Mouse (Mus musculus): ENCODE data around the gene Gm17783. TPM values are rescaled to one million over a fixed set of nuclear protein-coding genes. Genes with fewer than 3 reads are reported as not detected.
"Not testable (repeated sequence)": the region's sequence is repeated elsewhere in the genome, so short reads cannot be mapped to it uniquely, and the experiment has no call there.

Gene Gm17783
- not detected in 2 replicates for polyA plus RNA-seq (2015; fragmentation: Nextera tagmentation; extraction: Ambion mirVana)

GRCm38 (mm10) chr16:45531950-45532349 is at the start of gene Gm17783:
Gm17783 (minus strand) TSS chr16:45532050.
- no peak within 1 kb of the TSS for H3K4me2 ChIP-seq (ENCODE audit: low read depth, low read length)
- H3K9me3 ChIP-seq (replicated peaks; ENCODE audit: control insufficient read depth, low read length) = no peaks in the 10 kb centered on the region
- WGBS (ENCODE audit: insufficient replicate concordance) = 65% methylated on average over 4 of the region's 4 CpGs
- no peak for ATAC-seq (ENCODE audit: low read depth)
- H3K9ac ChIP-seq (ENCODE audit: low read depth, low read length) = no peak within 1 kb of the TSS
- no peaks in the 10 kb centered on the region for H3K36me3 ChIP-seq (ENCODE audit: control insufficient read depth, insufficient read depth)
- H3K27ac ChIP-seq (ENCODE audit: low read length) = no peak within 1 kb of the TSS
- no peaks in the 10 kb centered on the region for H3K27me3 ChIP-seq (ENCODE audit: control insufficient read depth, insufficient read depth, low read depth, low read length)
- H3K4me3 ChIP-seq (ENCODE audit: low read depth, low read length) = no peak within 1 kb of the TSS
- no peaks in the 10 kb centered on the region for H3K4me1 ChIP-seq (ENCODE audit: control insufficient read depth, low read depth, low read length)

DNA sequence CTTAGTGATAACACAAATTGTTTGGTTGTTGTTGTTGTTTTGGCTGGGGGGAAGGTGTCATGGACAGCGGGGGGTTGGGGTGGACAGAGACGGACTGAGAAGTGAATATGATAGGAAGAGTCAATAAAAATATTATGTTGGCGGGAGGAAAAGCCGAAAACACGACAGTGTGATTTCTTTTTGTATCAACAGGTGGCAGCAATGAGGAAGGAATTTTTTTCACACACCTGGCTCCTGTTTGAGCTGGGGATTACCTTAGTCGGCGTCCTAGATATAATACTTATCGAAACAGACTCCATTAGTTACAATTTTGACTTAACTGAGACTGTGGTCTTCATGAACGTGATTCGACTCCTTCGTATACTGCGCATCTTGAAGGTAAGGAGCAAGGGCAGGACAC is 48.0 kb upstream of the Gm17783 start:
- ATAC-seq (ENCODE audit: low read depth) = no peak
- Histone ChIP-seq H3K27ac (ENCODE audit: low read length) (no peak overlapping the region), H3K4me2 (ENCODE audit: low read depth, low read length) (no peak overlapping the region), H3K36me3 (ENCODE audit: control insufficient read depth, insufficient read depth) (no peaks in the 10 kb centered on the region), H3K9ac (ENCODE audit: low read depth, low read length) (no peak overlapping the region), H3K27me3 (ENCODE audit: control insufficient read depth, insufficient read depth, low read depth, low read length) (no peaks in the 10 kb centered on the region), H3K9me3 (replicated peaks; ENCODE audit: control insufficient read depth, low read length) (no peaks in the 10 kb centered on the region), H3K4me3 (ENCODE audit: low read depth, low read length) (no peak overlapping the region), H3K4me1 (ENCODE audit: control insufficient read depth, low read depth, low read length) (no peaks in the 10 kb centered on the region)
- WGBS (ENCODE audit: insufficient replicate concordance) = 54% methylated on average over 12 of the region's 12 CpGs

DNA sequence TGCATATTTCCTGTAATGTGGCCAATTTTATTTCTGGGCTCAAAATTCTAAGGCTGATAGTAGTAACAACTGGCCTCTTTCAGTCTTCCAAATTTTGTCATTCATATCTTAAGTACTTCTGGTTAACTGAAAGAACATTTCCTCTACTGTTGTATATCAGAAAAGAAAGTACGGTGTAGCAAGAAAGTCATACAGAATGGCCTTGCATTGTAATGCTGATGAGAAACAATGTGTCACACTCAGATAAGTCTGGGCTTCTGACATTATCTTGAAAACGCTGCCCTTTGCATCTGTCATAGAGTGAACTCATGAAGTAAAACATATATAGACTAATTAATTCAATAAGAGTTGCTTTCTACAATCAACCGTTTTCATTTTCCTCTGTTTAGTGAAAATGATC is 40.5 kb upstream of the Gm17783 start:
- Histone ChIP-seq H3K36me3 (ENCODE audit: control insufficient read depth, insufficient read depth) (no peaks in the 10 kb centered on the region), H3K27me3 (ENCODE audit: control insufficient read depth, insufficient read depth, low read depth, low read length) (no peaks in the 10 kb centered on the region), H3K27ac (ENCODE audit: low read length) (peak overlapping the region; percentile 47; the same call in 1 of the 2 replicates), H3K9me3 (replicated peaks; ENCODE audit: control insufficient read depth, low read length) (no peaks in the 10 kb centered on the region), H3K4me2 (ENCODE audit: low read depth, low read length) (no peak overlapping the region), H3K4me1 (ENCODE audit: control insufficient read depth, low read depth, low read length) (no peaks in the 10 kb centered on the region; the same call in 1 of the 2 replicates), H3K9ac (ENCODE audit: low read depth, low read length) (no peak overlapping the region), H3K4me3 (ENCODE audit: low read depth, low read length) (no peak overlapping the region)
- peak; percentile 84 for ATAC-seq (ENCODE audit: low read depth)
- 23% methylated on average over 3 of the region's 3 CpGs for WGBS (ENCODE audit: insufficient replicate concordance)

GRCm38 (mm10) chr16:45561747-45562146 is 29.9 kb upstream of the Gm17783 start:
- Histone ChIP-seq H3K4me3 (ENCODE audit: low read depth, low read length) (no peak overlapping the region), H3K9me3 (replicated peaks; ENCODE audit: control insufficient read depth, low read length) (no peaks in the 10 kb centered on the region), H3K9ac (ENCODE audit: low read depth, low read length) (no peak overlapping the region), H3K36me3 (ENCODE audit: control insufficient read depth, insufficient read depth) (no peaks in the 10 kb centered on the region), H3K27me3 (ENCODE audit: control insufficient read depth, insufficient read depth, low read depth, low read length) (no peaks in the 10 kb centered on the region), H3K27ac (ENCODE audit: low read length) (no peak overlapping the region), H3K4me1 (ENCODE audit: control insufficient read depth, low read depth, low read length) (no peaks in the 10 kb centered on the region), H3K4me2 (ENCODE audit: low read depth, low read length) (no peak overlapping the region)
- ATAC-seq (ENCODE audit: low read depth) = no peak
- 21% methylated on average over 3 of the region's 3 CpGs for WGBS (ENCODE audit: insufficient replicate concordance)

- Histone ChIP-seq H3K9ac (ENCODE audit: low read depth, low read length) (no peak overlapping the region), H3K4me1 (ENCODE audit: control insufficient read depth, low read depth, low read length) (no peaks in the 10 kb centered on the region), H3K27me3 (ENCODE audit: control insufficient read depth, insufficient read depth, low read depth, low read length) (no peaks in the 10 kb centered on the region), H3K36me3 (ENCODE audit: control insufficient read depth, insufficient read depth) (no peaks in the 10 kb centered on the region), H3K9me3 (replicated peaks; ENCODE audit: control insufficient read depth, low read length) (no peaks in the 10 kb centered on the region), H3K4me3 (ENCODE audit: low read depth, low read length) (no peak overlapping the region), H3K27ac (ENCODE audit: low read length) (no peak overlapping the region), H3K4me2 (ENCODE audit: low read depth, low read length) (no peak overlapping the region)
- no peak for ATAC-seq (ENCODE audit: low read depth)
- 31% methylated on average over 2 of the region's 2 CpGs for WGBS (ENCODE audit: insufficient replicate concordance)
These were observed 19.7 kb upstream of the Gm17783 start for GRCm38 (mm10) chr16:45551579-45551978.

GRCm38 (mm10) chr16:45547982-45548381 is 16.1 kb upstream of the Gm17783 start:
- Histone ChIP-seq H3K4me3 (ENCODE audit: low read depth, low read length) (no peak overlapping the region), H3K9me3 (replicated peaks; ENCODE audit: control insufficient read depth, low read length) (no peaks in the 10 kb centered on the region), H3K4me1 (ENCODE audit: control insufficient read depth, low read depth, low read length) (no peaks in the 10 kb centered on the region), H3K36me3 (ENCODE audit: control insufficient read depth, insufficient read depth) (no peaks in the 10 kb centered on the region), H3K27me3 (ENCODE audit: control insufficient read depth, insufficient read depth, low read depth, low read length) (no peaks in the 10 kb centered on the region), H3K4me2 (ENCODE audit: low read depth, low read length) (no peak overlapping the region), H3K9ac (ENCODE audit: low read depth, low read length) (no peak overlapping the region), H3K27ac (ENCODE audit: low read length) (no peak overlapping the region)
- no peak for ATAC-seq (ENCODE audit: low read depth)

DNA sequence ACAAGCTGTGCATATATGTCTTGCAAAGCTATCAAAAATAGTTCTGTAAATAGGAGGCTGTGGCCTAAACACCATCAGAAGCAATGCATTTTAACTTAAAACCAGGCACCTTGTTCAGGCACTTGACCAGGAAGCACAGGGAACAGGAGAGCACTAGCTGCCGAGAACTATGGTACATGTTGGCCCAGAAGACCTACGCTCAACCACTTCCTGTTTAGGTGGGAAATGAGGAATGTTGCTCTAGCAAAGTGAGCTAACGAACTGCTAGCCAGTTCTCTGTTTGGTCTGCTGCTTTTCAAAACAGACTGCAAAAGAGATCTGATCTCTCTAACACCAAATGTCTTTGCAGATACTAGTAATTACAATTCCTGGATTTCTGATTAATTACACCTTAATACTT is 12.5 kb upstream of the Gm17783 start:
- 25% methylated on average over 3 of the region's 3 CpGs for WGBS (ENCODE audit: insufficient replicate concordance)
- no peaks in the 10 kb centered on the region for H3K4me1 ChIP-seq (ENCODE audit: control insufficient read depth, low read depth, low read length)
- H3K27ac ChIP-seq (ENCODE audit: low read length) = no peak overlapping the region
- ATAC-seq (ENCODE audit: low read depth) = no peak
- H3K9ac ChIP-seq (ENCODE audit: low read depth, low read length) = no peak overlapping the region
- H3K36me3 ChIP-seq (ENCODE audit: control insufficient read depth, insufficient read depth) = no peaks in the 10 kb centered on the region
- no peak overlapping the region for H3K4me3 ChIP-seq (ENCODE audit: low read depth, low read length)
- H3K4me2 ChIP-seq (ENCODE audit: low read depth, low read length) = no peak overlapping the region
- H3K9me3 ChIP-seq (replicated peaks; ENCODE audit: control insufficient read depth, low read length) = no peaks in the 10 kb centered on the region
- no peaks in the 10 kb centered on the region for H3K27me3 ChIP-seq (ENCODE audit: control insufficient read depth, insufficient read depth, low read depth, low read length)

GRCm38 (mm10) chr16:45542108-45542507 is 10.3 kb upstream of the Gm17783 start:
- Histone ChIP-seq H3K9ac (ENCODE audit: low read depth, low read length) (no peak overlapping the region), H3K36me3 (ENCODE audit: control insufficient read depth, insufficient read depth) (no peaks in the 10 kb centered on the region), H3K27me3 (ENCODE audit: control insufficient read depth, insufficient read depth, low read depth, low read length) (no peaks in the 10 kb centered on the region), H3K4me2 (ENCODE audit: low read depth, low read length) (no peak overlapping the region), H3K27ac (ENCODE audit: low read length) (no peak overlapping the region), H3K4me1 (ENCODE audit: control insufficient read depth, low read depth, low read length) (no peaks in the 10 kb centered on the region), H3K4me3 (ENCODE audit: low read depth, low read length) (no peak overlapping the region), H3K9me3 (replicated peaks; ENCODE audit: control insufficient read depth, low read length) (no peaks in the 10 kb centered on the region)
- no peak for ATAC-seq (ENCODE audit: low read depth)

DNA sequence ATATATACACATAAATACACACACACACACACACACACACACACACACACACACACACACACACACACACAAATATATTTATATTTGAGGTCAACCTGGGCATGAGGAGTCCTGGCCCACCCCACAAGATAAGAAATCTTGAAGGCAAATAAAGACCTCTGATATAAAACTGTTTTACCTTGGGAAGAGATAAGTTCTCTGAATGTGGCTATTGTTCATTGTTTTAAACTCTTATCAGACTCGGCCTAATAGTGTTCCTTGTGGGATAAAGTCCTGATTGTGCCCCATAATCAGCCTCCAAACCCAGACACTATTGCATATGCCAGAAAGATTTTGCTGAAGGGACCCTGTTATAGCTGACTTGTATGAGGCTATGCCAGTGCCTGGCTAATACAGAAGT is 6.5 kb upstream of the Gm17783 start:
- H3K4me1 ChIP-seq (ENCODE audit: control insufficient read depth, low read depth, low read length); ATAC-seq (ENCODE audit: low read depth): not testable (repeated sequence)
- 26% methylated on average over 1 of the region's 1 CpGs for WGBS (ENCODE audit: insufficient replicate concordance)

DNA sequence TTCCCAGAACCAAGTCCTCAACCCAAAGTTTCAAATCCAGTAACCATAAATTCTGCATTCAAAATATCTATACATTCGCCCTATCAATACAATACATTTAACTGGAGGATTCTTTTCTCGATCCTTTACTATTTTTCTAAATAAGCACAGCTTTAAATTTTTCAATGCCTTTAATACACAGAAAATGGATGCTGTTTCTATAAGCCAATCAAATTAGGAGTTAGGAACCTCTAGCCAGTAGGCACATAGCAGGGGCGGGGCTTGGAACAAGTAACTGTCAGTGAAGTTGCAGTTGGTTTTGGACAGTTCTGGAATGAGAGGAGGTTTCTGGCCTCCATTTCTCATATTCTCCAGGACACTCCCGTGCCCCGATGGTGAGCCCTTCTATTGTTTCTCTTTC is 3.2 kb upstream of the Gm17783 start, which contains the start of gene Slc9c1:
TSS of gene Slc9c1 (plus strand) at position 301 of the 400 bp plus-strand sequence.
- Histone ChIP-seq H3K4me1 (ENCODE audit: control insufficient read depth, low read depth, low read length) (no peaks in the 10 kb centered on the region), H3K27ac (ENCODE audit: low read length) (no peak within 1 kb of the TSS), H3K36me3 (ENCODE audit: control insufficient read depth, insufficient read depth) (no peaks in the 10 kb centered on the region), H3K9ac (ENCODE audit: low read depth, low read length) (no peak within 1 kb of the TSS), H3K4me2 (ENCODE audit: low read depth, low read length) (no peak within 1 kb of the TSS), H3K9me3 (replicated peaks; ENCODE audit: control insufficient read depth, low read length) (no peaks in the 10 kb centered on the region), H3K27me3 (ENCODE audit: control insufficient read depth, insufficient read depth, low read depth, low read length) (no peaks in the 10 kb centered on the region), H3K4me3 (ENCODE audit: low read depth, low read length) (no peak within 1 kb of the TSS)
- WGBS (ENCODE audit: insufficient replicate concordance) = 73% methylated on average over 5 of the region's 5 CpGs
- ATAC-seq (ENCODE audit: low read depth) = no peak

More for the DNA sequence above, 6.5 kb upstream of the Gm17783 start:
- not testable (repeated sequence) for H3K4me3 ChIP-seq (ENCODE audit: low read depth, low read length); H3K36me3 ChIP-seq (ENCODE audit: control insufficient read depth, insufficient read depth); H3K27me3 ChIP-seq (ENCODE audit: control insufficient read depth, insufficient read depth, low read depth, low read length); H3K9ac ChIP-seq (ENCODE audit: low read depth, low read length); H3K9me3 ChIP-seq (replicated peaks; ENCODE audit: control insufficient read depth, low read length); H3K4me2 ChIP-seq (ENCODE audit: low read depth, low read length); H3K27ac ChIP-seq (ENCODE audit: low read length)

All from liver, embryonic 16.5 days (tissue).